Mouse (Mus musculus) cerebellum, adult 2 months (tissue): ENCODE results near the gene Plb1.

Experiments used
- CTCF ChIP-seq: fragments of 200-500 bp; IDR thresholded peaks from 2 replicates; pipeline ENCODE4 v1.5.1; 2011; ENCODE audit warnings: low read depth, mild to moderate bottlenecking, control low read depth, low read length, moderate library complexity, borderline replicate concordance; ENCODE audit not compliant: insufficient read depth
- POLR2A ChIP-seq: fragments of 200-500 bp; IDR thresholded peaks from 2 replicates; pipeline ENCODE4 v1.6.1; 2011; ENCODE audit warnings: low read length, control low read depth, borderline replicate concordance; ENCODE audit not compliant: insufficient read depth

GRCm38 (mm10) chr5:32288021-32288420, 55.5 kb downstream of the Plb1 start:
- TF ChIP-seq CTCF (no peak), POLR2A (no peak)
